Mouse (Mus musculus) CD4-positive, CD25-positive, alpha-beta regulatory T cell (primary cell): Measurements from ENCODE around the gene Scaf11. TPM values are rescaled to one million over a fixed set of nuclear protein-coding genes. Genes with fewer than 3 reads are reported as not detected.

Source experiments
- polyA plus RNA-seq: library from polyadenylated mRNA; unstranded; fragments of 100-300 nt; shearing (Covaris generic); gene quantifications from one replicate; pipeline ENCODE4 v1.2.1, GENCODE M21; 2017

The Scaf11 gene
- polyA plus RNA-seq, result 93.7 TPM

DNA sequence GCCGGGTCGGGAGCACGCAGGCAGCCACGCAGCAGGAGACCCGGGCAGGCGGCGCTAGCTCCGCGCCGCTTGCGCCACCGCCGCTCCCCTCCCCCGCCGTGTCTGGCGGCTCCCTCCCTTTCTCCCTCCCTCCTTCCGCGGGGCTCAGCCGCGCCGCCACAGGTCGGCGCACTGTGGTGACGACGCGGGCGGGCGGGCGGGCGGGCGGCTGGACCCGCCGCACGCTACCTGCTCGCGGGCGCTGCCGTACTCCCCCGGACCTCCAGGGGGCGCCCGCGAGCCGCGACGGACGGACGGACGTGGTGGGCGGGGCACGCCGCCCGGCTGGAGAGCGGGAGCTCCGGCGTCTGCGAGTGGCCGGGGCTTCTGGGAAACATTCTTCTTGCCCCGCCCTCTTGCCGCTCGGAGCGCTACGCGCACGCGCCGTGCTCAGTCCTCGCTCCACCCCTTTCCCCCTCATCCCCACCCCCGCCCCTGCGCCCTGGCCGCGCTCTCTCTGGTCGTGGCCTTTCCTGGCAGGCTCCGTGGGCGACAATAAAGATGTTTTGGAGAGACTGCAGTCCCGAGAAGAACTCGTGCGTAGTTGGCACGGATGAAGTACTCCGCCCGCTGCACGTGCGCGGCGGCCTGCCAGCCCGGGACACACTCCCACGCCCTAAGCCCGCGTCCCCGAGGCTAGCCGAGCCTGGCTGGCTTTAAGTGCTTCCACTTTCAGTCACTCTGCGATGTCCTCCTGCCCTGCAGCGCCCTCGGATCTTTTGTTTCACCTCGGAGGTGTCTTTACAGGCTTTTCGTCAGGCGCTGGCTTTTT, at the start of gene Scaf11:
TSS of gene Scaf11 (minus strand) at position 114 of the 811 bp plus-strand sequence.

Other genes with a start within 250 kb of the Scaf11 start
- 33.6 TPM for gene Arid2, start 173.3 kb downstream of the Scaf11 start, polyA plus RNA-seq
- gene Slc38a1, start 182.1 kb upstream of the Scaf11 start, polyA plus RNA-seq, result 58.6 TPM
- 79.6 TPM for gene Slc38a2, start 238.9 kb upstream of the Scaf11 start, polyA plus RNA-seq